Mouse (Mus musculus) E14TG2a.4 (cell line): ENCODE results near the gene Dennd2a.

Experiments used
- CTCF ChIP-seq: conservative IDR thresholded peaks from 2 replicates; pipeline ENCODE4 v1.5.1; 2014; ENCODE audit warnings: low read length
- NANOG ChIP-seq: IDR thresholded peaks from 2 replicates; pipeline ENCODE4 v1.6.1; 2014; ENCODE audit warnings: borderline replicate concordance, low read length, mixed read lengths
- POU5F1 ChIP-seq: IDR thresholded peaks from 2 replicates; pipeline ENCODE4 v1.6.1; 2014; ENCODE audit warnings: low read length, borderline replicate concordance

- no peak for TF ChIP-seq CTCF
- TF ChIP-seq NANOG = no peak
- no peak for TF ChIP-seq POU5F1
Observed at GRCm38 (mm10) chr6:39488292-39488691, 69.4 kb downstream of the Dennd2a start.
